In the genomic region with DNA sequence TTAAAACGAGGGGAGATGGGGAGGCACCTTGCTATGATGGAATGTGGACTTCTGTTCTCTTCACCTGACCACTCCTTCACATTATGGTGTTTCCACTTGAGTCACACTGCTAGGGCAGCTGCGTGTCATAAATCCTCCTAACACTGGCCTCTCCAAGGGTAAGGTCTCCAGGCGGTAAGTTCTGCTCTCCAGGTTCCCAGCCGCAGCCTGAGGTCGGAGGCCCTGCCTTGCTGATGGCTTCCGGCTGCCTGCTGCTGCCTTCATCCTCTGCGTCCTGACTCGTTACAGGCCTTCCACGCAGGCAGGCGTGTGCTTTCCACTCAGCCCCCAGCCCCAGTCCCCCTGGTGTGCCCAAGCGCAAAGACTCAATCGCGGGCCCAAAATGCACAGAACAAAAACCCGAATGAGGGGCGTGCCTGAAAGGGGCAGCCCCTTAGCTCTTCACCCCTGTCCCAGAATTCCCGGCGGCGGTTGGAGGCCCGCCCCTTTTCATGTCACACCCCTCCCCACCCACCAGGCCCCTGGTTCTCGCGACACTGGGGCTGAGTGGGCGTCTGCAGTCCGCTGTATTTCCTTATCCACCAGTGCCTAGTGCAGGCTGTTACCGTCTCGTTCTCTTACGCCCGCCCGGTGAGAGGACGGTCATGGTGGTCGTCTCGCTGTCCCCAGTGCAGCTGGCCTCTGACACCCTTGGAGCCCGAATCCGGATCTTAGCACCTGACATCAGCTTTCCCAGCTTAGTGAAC, we compare ENCODE assay signal across 8 mouse cellular contexts. TPM values are rescaled to one million over a fixed set of nuclear protein-coding genes. Genes with fewer than 3 reads are reported as not detected.
DNase-seq lines count a peak whose midpoint lies in the region; ATAC-seq and TF ChIP-seq lines count a peak whose summit lies in the region.

A gene (minus strand): TSS at position 464 of the 746 bp plus-strand sequence.

- ATAC-seq in forebrain, embryonic 15.5 days (replicated peaks), result peak; percentile 98
- ATAC-seq in neutrophil, adult 5-6 weeks (ENCODE audit: extremely low read depth, insufficient number of reproducible peaks, low FRiP score, poor library complexity, severe bottlenecking), result peak; percentile 88

- H3K4me3 ChIP-seq in forebrain, embryonic 15.5 days, result peak within 1 kb of the TSS; percentile 64
- H3K4me3 ChIP-seq in lung, adult 2 months (replicated peaks; ENCODE audit: extremely low read depth, low read depth, low read length), result peak within 1 kb of the TSS; percentile 64

- H3K27me3 ChIP-seq in forebrain, embryonic 15.5 days, result no peaks in the 10 kb centered on the region

- intact Hi-C loops in heart, postnatal 25 days (cut with DNase I), result no loop called here

- peak within 1 kb of the TSS; percentile 68 for H3K4me2 ChIP-seq in forebrain, embryonic 15.5 days (replicated peaks)

- TF ChIP-seq POLR2A in lung, adult 2 months (IDR thresholded peaks at IDR 0.05; ENCODE audit: borderline replicate concordance, extremely low read depth, low read depth, low read length), result peak; percentile 98

- H3K4me1 ChIP-seq in forebrain, embryonic 15.5 days, result peaks cover 18% of the 10 kb centered on the region
- peaks cover 3% of the 10 kb centered on the region; the same call in 1 of the 2 replicates for H3K4me1 ChIP-seq in lung, adult 2 months (ENCODE audit: control insufficient read depth, insufficient read depth, low read length)

- H3K36me3 ChIP-seq in forebrain, embryonic 15.5 days, result peaks cover 30% of the 10 kb centered on the region

- DNase-seq in ES-CJ7 (ENCODE audit: low read depth, low spot score), result peak; percentile 93
- peak; percentile 81 for DNase-seq in cerebellum, adult 11-12 months
- DNase-seq in heart, postnatal 25 days (ENCODE audit: low spot score), result peak; percentile 83
- DNase-seq in layer of hippocampus, adult 18-20 months (ENCODE audit: low spot score in 2 of 2), result peak; percentile 86 to 87
- DNase-seq in lung, adult 2 months, result peak; percentile 85
- peak; percentile 87 to 90 for DNase-seq in thymus, adult 18-20 months

- WGBS in forebrain, embryonic 15.5 days, result under 1% methylated on average over 33 of the region's 33 CpGs
- under 1% methylated on average over 33 of the region's 33 CpGs for WGBS in lung, adult 2 months

- peaks cover 14% of the 10 kb centered on the region; the same call in 1 of the 2 replicates for H3K9me3 ChIP-seq in forebrain, embryonic 15.5 days

- H3K27ac ChIP-seq in forebrain, embryonic 15.5 days (replicated peaks), result peak within 1 kb of the TSS; percentile 90

- TF ChIP-seq CTCF in lung, adult 2 months (IDR thresholded peaks at IDR 0.05; ENCODE audit: insufficient read depth, low read length), result no peak

- H3K9ac ChIP-seq in forebrain, embryonic 15.5 days (replicated peaks), result peak within 1 kb of the TSS; percentile 74

RNA-seq across cellular contexts. Expression of the gene that starts here (rescaled TPM):
- polyA plus RNA-seq in forebrain, embryonic 15.5 days (2015; fragmentation: Nextera tagmentation; extraction: Ambion mirVana), result 43.4 and 46.3 TPM in 2 replicates
- total RNA-seq in heart, postnatal 25 days (2021), result 1 to 10 TPM; 3.9 to 4.4 TPM
- 10 to 100 TPM; 10.1 to 11.8 TPM for total RNA-seq in layer of hippocampus, adult 18-20 months (2021)
- 3.3 and 5.4 TPM in 2 replicates for polyA plus RNA-seq in lung, adult 2 months (2012; rRNA removed)
- total RNA-seq in neutrophil, adult 5-6 weeks (2017), result 10.8 and 16.9 TPM in 2 replicates

Comparison
In these comparisons a context has a peak if more than half of its experiments do, and no peak if none do; other contexts are left out.
1. Peak in every context shown above with its lines: DNase-seq, ATAC-seq, H3K4me3 ChIP-seq and H3K27ac ChIP-seq.